Mouse (Mus musculus): ENCODE data around the gene Ralgapa1.
"Not testable (repeated sequence)": the region's sequence is repeated elsewhere in the genome, so short reads cannot be mapped to it uniquely, and the experiment has no call there.

The Ralgapa1 gene

GRCm38 (mm10) chr12:55554901-55555300 lies 266.1 kb downstream of the Ralgapa1 start:
- in situ Hi-C loops (cut with MboI, MseI): not testable (repeated sequence)

All from T-helper 17 cell (primary cell).